Mouse (Mus musculus) left cerebral cortex, adult 2 months (tissue): ENCODE data around the gene Unc5b. TPM values are rescaled to one million over a fixed set of nuclear protein-coding genes. Genes with fewer than 3 reads are reported as not detected.

Source experiments
- DNase-seq, 2 experiments: peaks; one replicate each; pipeline ENCODE4 v3.0.0; 2021 to 2022; ENCODE audit warnings: low spot score in 2 of 2, mixed read lengths in 1 of 2; ENCODE audit errors: extremely low spot score in 1 of 2
- H3K27ac ChIP-seq: fragments of 200-600 bp; 2 replicates; pipeline ENCODE4 v1.8.1; 2022
- H3K4me3 ChIP-seq: fragments of 200-600 bp; 2 replicates; pipeline ENCODE4 v1.8.1; 2022
- CTCF ChIP-seq: fragments of 200-600 bp; IDR thresholded peaks from 2 replicates; pipeline ENCODE4 v1.8.1; 2022; ENCODE audit warnings: antibody characterized with exemption, mild to moderate bottlenecking, moderate library complexity
- intact Hi-C: fragments of 180-260 bp; cut with DNase I; formaldehyde crosslinking; loops from one replicate; pipeline ENCODE4 v1.15.1; 2025
- total RNA-seq, 2 experiments: library from RNA; stranded (reverse); gene quantifications; 2 replicates each; pipeline ENCODE4 v1.2.3; 2021

Gene Unc5b
- total RNA-seq, 2 experiments from 2014 or later = 9.0 to 10.3 TPM

- intact Hi-C loops = no loop called here
- DNase-seq = no peak
- Histone ChIP-seq H3K27ac (no peak overlapping the region), H3K4me3 (no peak overlapping the region)
- TF ChIP-seq CTCF = no peak
Measured at GRCm38 (mm10) chr10:60726896-60727295, 104.5 kb downstream of the Unc5b start.

GRCm38 (mm10) chr10:60724496-60724895 lies 106.9 kb downstream of the Unc5b start:
- DNase-seq = no peak

GRCm38 (mm10) chr10:60723345-60723744 lies 108.0 kb downstream of the Unc5b start:
- peak; percentile 21 for TF ChIP-seq CTCF
- intact Hi-C loops = no loop called here

More at GRCm38 (mm10) chr10:60724496-60724895, 106.9 kb downstream of the Unc5b start:
- intact Hi-C loops = no loop called here
- H3K27ac ChIP-seq = no peak overlapping the region
- H3K4me3 ChIP-seq = no peak overlapping the region
- no peak for TF ChIP-seq CTCF

GRCm38 (mm10) chr10:60721640-60722039 lies 109.7 kb downstream of the Unc5b start:
- Histone ChIP-seq H3K27ac (no peak overlapping the region), H3K4me3 (no peak overlapping the region)
- no peak for DNase-seq
- TF ChIP-seq CTCF = no peak
- intact Hi-C loops = no loop called here

More at GRCm38 (mm10) chr10:60723345-60723744, 108.0 kb downstream of the Unc5b start:
- Histone ChIP-seq H3K27ac (no peak overlapping the region), H3K4me3 (no peak overlapping the region)
- DNase-seq = no peak

- intact Hi-C loops = no loop called here
- no peak for DNase-seq
Measured at GRCm38 (mm10) chr10:60720461-60720860, 110.9 kb downstream of the Unc5b start.

GRCm38 (mm10) chr10:60718491-60718890 lies 112.9 kb downstream of the Unc5b start:
- no peak overlapping the region for H3K4me3 ChIP-seq
- intact Hi-C loops = no loop called here
- TF ChIP-seq CTCF = no peak
- DNase-seq = no peak
- no peak overlapping the region for H3K27ac ChIP-seq

More at GRCm38 (mm10) chr10:60720461-60720860, 110.9 kb downstream of the Unc5b start:
- Histone ChIP-seq H3K27ac (no peak overlapping the region), H3K4me3 (no peak overlapping the region)
- TF ChIP-seq CTCF = no peak

- no peak for TF ChIP-seq CTCF
- Histone ChIP-seq H3K4me3 (no peak overlapping the region), H3K27ac (no peak overlapping the region)
- intact Hi-C loops = no loop called here
- no peak for DNase-seq
Measured at GRCm38 (mm10) chr10:60716449-60716848, 114.9 kb downstream of the Unc5b start.

Other genes starting within 250 kb of the Unc5b start
- 1 to 10 TPM; 1.2 to 2.2 TPM for gene Cdh23, start 135.1 kb downstream of the Unc5b start, total RNA-seq
- gene Slc29a3, start 78.8 kb downstream of the Unc5b start, total RNA-seq = 10 to 100 TPM; 13.0 to 13.2 TPM